Mouse (Mus musculus) G1E (cell line): Measurements from ENCODE around the gene Prox2. TPM values are rescaled to one million over a fixed set of nuclear protein-coding genes. Genes with fewer than 3 reads are reported as not detected.

Experiments
- ATAC-seq: 2 replicates; pipeline ENCODE4 v1.8.0; 2016; ENCODE audit warnings: mild to moderate bottlenecking; ENCODE audit not compliant: insufficient number of reproducible peaks, poor library complexity, low FRiP score, severe bottlenecking; ENCODE audit errors: extremely low read depth
- DNase-seq: peaks from one replicate; pipeline ENCODE4 v3.0.0; 2012; ENCODE audit warnings: low spot score
- H3K27me3 ChIP-seq: 2 replicates; pipeline ENCODE4 v1.6.1; 2012; ENCODE audit warnings: mild to moderate bottlenecking, low read length, inconsistent platforms; ENCODE audit not compliant: insufficient read depth
- H3K36me3 ChIP-seq: replicated peaks from 2 replicates; pipeline ENCODE3; 2012; ENCODE audit warnings: mild to moderate bottlenecking, inconsistent platforms
- H3K4me1 ChIP-seq: 2 replicates; pipeline ENCODE4 v1.6.1; 2012; ENCODE audit warnings: low read depth, low read length, inconsistent platforms, mixed read lengths; ENCODE audit not compliant: insufficient read depth
- H3K4me3 ChIP-seq: 2 replicates; pipeline ENCODE4 v1.5.1; 2012; ENCODE audit warnings: low read depth, mild to moderate bottlenecking, inconsistent platforms, low read length, moderate library complexity, mixed read lengths
- H3K9me3 ChIP-seq: replicated peaks from 2 replicates; pipeline ENCODE4 v1.6.1; 2012; ENCODE audit warnings: inconsistent platforms
- CTCF ChIP-seq: IDR thresholded peaks from 2 replicates; pipeline ENCODE4 v1.5.1; 2012; ENCODE audit warnings: low read depth, low read length, inconsistent platforms, mixed read lengths
- GATA1 ChIP-seq: IDR thresholded peaks from 2 replicates; pipeline ENCODE4 v1.6.1; 2012; ENCODE audit warnings: borderline replicate concordance, low read length, inconsistent platforms, mixed read lengths
- GATA2 ChIP-seq: IDR thresholded peaks from 2 replicates; pipeline ENCODE4 v1.6.1; 2012; ENCODE audit warnings: low read depth, low read length, inconsistent platforms, borderline replicate concordance
- POLR2AphosphoS5 ChIP-seq: IDR thresholded peaks from 2 replicates; pipeline ENCODE4 v1.6.1; 2012; ENCODE audit warnings: low read depth, low read length, inconsistent platforms; ENCODE audit not compliant: insufficient replicate concordance
- TAL1 ChIP-seq: conservative IDR thresholded peaks from 2 replicates; pipeline ENCODE4 v1.6.1; 2012; ENCODE audit warnings: low read depth, low read length, inconsistent platforms, mixed read lengths
- polyA plus RNA-seq: library from polyadenylated mRNA; stranded (reverse); fragments of >175 nt; gene quantifications from 2 replicates; pipeline ENCODE4 v1.2.3, GENCODE M21; 2012
- total RNA-seq, 2 experiments: library from RNA; stranded (forward) in 1 of 2; stranded (reverse) in 1 of 2; fragments of 200-1000 nt in 1 of 2; fragments of >200 nt in 1 of 2; fragmentation: Nextera tagmentation in 1 of 2; gene quantifications; 2 replicates each; pipeline ENCODE4 v1.2.3; 2014 to 2017

The Prox2 gene
- total and polyA plus RNA-seq, 3 experiments = 7.0 to 13.5 (median 10.7) TPM

DNA sequence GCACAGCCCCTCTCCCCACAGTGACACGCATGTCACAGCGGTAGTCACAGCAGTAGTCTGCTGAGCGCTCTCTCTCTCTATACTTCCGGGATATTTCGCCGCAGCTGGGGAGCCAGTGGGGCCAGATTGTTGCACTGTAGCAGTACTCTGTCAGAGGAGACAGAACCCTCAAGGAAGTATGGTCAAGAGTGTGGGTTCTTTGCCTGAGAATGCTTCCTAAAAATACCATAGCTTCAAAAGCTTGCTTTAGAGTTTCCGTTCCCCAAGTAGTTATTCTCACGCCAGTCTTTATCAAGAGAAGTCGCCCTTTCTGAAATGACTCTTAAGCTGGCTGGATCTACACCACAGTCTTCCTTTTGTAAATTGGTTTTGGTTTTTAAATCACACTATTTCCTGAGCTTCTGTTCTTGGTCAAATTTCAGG lies 12.6 kb upstream of the Prox2 start:
- Histone ChIP-seq H3K4me3 (no peak overlapping the region), H3K4me1 (no peaks in the 10 kb centered on the region; the same call in 1 of the 2 replicates), H3K27me3 (no peaks in the 10 kb centered on the region), H3K36me3 (peaks cover 98% of the 10 kb centered on the region), H3K9me3 (no peaks in the 10 kb centered on the region)
- no peak for TF ChIP-seq POLR2AphosphoS5
- no peak for TF ChIP-seq TAL1
- DNase-seq = no peak
- ATAC-seq = no peak

DNA sequence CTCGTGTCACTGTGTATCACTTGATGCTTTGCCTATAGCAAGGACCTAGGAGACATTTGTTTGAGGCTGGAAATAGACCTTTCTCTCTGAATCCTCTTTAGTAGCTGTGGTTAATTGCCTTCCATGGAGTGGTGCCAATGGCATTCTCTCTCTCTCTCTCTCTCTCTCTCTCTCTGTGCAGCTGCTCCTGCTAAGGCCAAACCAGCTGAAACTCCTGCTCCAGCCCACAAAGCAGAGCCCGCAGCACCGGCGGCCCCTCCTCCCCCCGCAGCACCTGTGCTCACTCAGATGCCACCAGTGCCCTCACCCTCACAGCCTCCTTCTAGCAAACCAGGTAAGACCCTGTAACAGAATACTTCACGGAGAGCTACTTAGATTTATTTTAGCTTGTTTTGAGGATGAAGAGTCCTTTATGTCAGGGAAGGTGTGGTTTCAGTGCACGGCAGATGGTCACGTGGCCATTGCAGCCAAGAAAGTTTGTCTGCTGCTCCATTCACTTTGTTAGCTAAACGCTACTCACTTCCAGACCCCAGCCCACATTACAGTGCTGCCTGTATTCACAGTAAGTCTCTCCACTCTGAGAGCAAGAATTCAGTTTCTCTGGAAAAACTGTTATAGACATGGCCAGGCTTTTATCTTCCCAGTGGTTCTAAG lies 11.4 kb upstream of the Prox2 start:
- Histone ChIP-seq H3K4me3 (no peak overlapping the region), H3K27me3 (no peaks in the 10 kb centered on the region), H3K4me1 (peaks cover 4% of the 10 kb centered on the region), H3K9me3 (no peaks in the 10 kb centered on the region), H3K36me3 (peaks cover 98% of the 10 kb centered on the region)
- DNase-seq = no peak
- TF ChIP-seq TAL1 (no peak), GATA1 (no peak), GATA2 (no peak), CTCF (no peak), POLR2AphosphoS5 (no peak)
- ATAC-seq = no peak

DNA sequence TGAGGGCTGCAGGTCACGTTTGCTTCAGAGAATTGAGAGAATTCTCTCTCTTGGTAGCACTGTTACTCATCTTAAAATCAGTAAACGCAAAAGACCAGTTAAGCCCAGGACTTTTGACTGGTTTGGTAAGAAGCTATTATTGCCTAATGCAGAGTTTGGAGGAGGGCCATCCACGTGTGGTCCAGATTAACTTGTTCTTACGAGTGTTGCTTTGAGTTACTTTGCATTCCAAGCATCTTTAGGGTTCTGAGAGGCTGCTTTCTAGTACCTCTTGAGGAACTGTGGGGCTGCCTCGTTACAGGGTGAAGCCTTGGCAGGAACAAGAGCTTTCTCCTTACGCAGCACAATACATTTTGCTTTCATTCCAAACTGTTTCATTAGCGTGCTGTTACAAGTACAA lies 5.1 kb upstream of the Prox2 start:
- peaks cover 85% of the 10 kb centered on the region for H3K36me3 ChIP-seq

DNA sequence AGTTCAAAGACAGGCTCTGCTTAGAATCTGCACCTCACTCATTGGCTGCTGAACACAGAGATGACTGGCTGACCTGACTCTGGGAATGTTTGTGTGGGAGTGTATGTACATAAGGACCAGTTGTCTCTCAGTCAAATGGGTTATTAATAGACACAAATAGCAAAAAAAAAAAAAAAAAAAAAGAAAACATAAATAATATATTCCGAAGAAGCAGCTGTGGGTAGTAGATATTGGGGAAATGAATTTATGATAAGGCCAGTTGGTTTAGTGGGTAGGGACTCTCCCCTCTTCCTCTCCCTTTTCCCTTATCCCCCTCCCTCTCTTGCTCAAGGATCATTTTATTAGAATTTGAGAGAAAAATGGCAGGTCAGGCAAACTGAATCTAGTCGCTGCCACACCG lies 3.4 kb upstream of the Prox2 start:
- H3K9me3 ChIP-seq = no peaks in the 10 kb centered on the region
- no peaks in the 10 kb centered on the region for H3K27me3 ChIP-seq
- TF ChIP-seq POLR2AphosphoS5 = no peak
- no peak for TF ChIP-seq GATA2
- TF ChIP-seq CTCF = no peak
- TF ChIP-seq GATA1 = no peak
- TF ChIP-seq TAL1 = no peak
- DNase-seq (no peak), ATAC-seq (no peak)
- H3K4me1 ChIP-seq = peaks cover 61% of the 10 kb centered on the region
- no peak overlapping the region for H3K4me3 ChIP-seq
- H3K36me3 ChIP-seq = peaks cover 70% of the 10 kb centered on the region

More for the DNA sequence above, 5.1 kb upstream of the Prox2 start:
- Histone ChIP-seq H3K9me3 (no peaks in the 10 kb centered on the region), H3K4me3 (no peak overlapping the region), H3K4me1 (peaks cover 44% of the 10 kb centered on the region), H3K27me3 (no peaks in the 10 kb centered on the region)
- no peak for TF ChIP-seq CTCF
- no peak for TF ChIP-seq GATA1
- TF ChIP-seq TAL1 = no peak
- no peak for TF ChIP-seq GATA2
- no peak for TF ChIP-seq POLR2AphosphoS5
- no peak for ATAC-seq
- no peak for DNase-seq

DNA sequence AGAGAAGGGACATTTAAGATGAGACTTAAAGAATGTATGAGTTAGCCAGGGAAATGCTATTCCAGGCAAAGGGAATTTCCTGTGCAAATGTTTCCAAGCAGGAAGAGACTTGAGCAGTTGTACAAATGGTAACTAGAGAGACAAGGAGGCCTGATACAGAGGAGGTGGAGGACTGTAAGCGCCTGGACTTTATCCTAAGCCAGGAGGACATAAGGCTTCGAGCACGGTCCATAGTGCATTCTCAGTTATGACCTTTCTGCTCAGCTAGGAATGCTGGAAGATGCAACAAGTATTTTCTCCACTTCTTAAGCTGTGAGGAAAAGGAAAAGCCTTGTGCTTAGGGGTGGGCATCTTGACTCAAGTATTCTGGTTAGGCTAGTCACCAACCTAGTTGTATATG lies 2.8 kb upstream of the Prox2 start:
- H3K4me3 ChIP-seq = no peak overlapping the region
- H3K36me3 ChIP-seq = peaks cover 64% of the 10 kb centered on the region
- H3K27me3 ChIP-seq = no peaks in the 10 kb centered on the region
- peaks cover 62% of the 10 kb centered on the region for H3K4me1 ChIP-seq
- DNase-seq = no peak
- ATAC-seq = no peak
- no peak for TF ChIP-seq GATA1
- TF ChIP-seq CTCF = no peak
- no peak for TF ChIP-seq GATA2
- no peak for TF ChIP-seq TAL1
- TF ChIP-seq POLR2AphosphoS5 = no peak
- H3K9me3 ChIP-seq = no peaks in the 10 kb centered on the region

DNA sequence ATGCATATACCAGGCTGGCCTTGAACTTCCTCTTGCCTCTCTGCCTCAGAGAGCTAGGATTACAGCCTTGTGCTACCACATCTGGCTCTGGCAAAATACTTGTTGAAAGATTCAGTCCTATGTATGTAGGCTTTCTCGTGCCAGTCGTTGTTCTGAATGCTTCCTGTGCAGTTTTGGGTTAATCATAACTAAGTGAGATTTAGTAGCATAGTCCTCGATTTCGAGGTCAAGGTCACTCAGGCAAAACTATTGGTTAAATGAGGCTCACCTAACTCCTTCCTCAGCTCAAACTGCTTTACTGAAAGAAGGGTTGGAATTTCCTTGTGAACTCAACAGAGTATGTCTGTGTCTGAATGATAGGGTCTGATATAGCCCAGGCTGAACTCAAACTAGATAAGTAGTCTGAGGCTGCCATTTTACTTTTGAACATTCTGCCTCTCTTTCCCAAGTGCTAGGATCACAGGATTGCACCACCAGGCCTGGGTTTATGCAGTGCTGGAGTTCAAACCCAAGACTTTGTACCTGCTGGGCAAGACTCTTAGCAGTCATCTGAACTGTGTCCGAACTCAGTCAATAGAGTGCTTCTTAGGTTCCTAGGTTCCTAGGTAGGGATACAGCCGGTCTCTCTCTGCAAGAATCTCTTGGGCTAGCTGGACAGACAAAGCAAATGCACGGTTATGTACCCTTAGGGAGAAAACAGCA lies 2.1 kb upstream of the Prox2 start:
- DNase-seq = no peak
- Histone ChIP-seq H3K9me3 (no peaks in the 10 kb centered on the region), H3K27me3 (no peaks in the 10 kb centered on the region), H3K36me3 (peaks cover 60% of the 10 kb centered on the region), H3K4me1 (peaks cover 61% of the 10 kb centered on the region), H3K4me3 (peak overlapping the region; percentile 31; the same call in 1 of the 2 replicates)
- TF ChIP-seq POLR2AphosphoS5 (no peak), GATA2 (no peak), CTCF (no peak), GATA1 (no peak), TAL1 (no peak)
- ATAC-seq = no peak
